Comparison of ENCODE assay signal across 17 mouse cellular contexts in the genomic region with DNA sequence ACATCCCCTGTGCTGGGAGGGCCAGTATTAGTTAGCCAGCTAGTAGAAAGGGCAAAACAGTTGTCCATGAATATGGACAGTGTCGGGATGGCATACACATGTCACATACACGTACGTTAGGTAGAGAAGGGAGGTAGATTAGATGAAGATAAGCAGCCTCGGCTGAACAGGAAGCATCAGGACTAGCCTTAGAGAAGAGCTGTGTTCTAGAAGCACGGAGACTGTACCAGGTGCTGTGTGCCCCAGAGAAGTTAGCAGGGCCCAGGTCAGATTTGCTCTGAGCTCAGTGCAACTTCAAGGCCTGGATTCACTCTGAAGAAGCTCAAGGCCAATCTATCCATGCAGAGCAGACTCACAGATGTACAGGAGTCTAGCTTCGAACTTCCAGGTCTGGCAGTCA. TPM values are rescaled to one million over a fixed set of nuclear protein-coding genes. Genes with fewer than 3 reads are reported as not detected.
"Had no signal": no experiment of that assay in that cellular context is flagged by ENCODE, and none has a peak within 500 bp of the region (broad histone marks: within the 10 kb centered on the region; RNA-seq: fewer than 3 reads in every experiment).

No protein-coding gene starts in this region.

- DNase-seq: kidney, adult 11 months; kidney, adult 9 months; kidney, postnatal 36 days; layer of hippocampus, adult 9-11 months; liver; liver, embryonic 13.5 days; liver, postnatal 0 days; lung, postnatal 36 days had no signal

- H3K27ac ChIP-seq: kidney, postnatal 0 days; limb, embryonic 12.5 days; liver, embryonic 13.5 days; midbrain, embryonic 13.5 days; neural tube, embryonic 15.5 days had no signal

- H3K4me1 ChIP-seq: limb, embryonic 12.5 days; midbrain, embryonic 13.5 days; neural tube, embryonic 15.5 days had no signal

- ATAC-seq: liver, postnatal 0 days; midbrain, embryonic 13.5 days had no signal

- H3K9me3 ChIP-seq: limb, embryonic 12.5 days; liver, embryonic 13.5 days; midbrain, embryonic 13.5 days; neural tube, embryonic 15.5 days had no signal

- H3K9ac ChIP-seq: limb, embryonic 12.5 days; liver, embryonic 13.5 days; liver, postnatal 0 days; midbrain, embryonic 13.5 days; neural tube, embryonic 15.5 days had no signal

- H3K27me3 ChIP-seq: limb, embryonic 12.5 days; liver, embryonic 13.5 days; midbrain, embryonic 13.5 days; neural tube, embryonic 15.5 days had no signal

- H3K4me3 ChIP-seq: limb, embryonic 12.5 days; liver, embryonic 13.5 days; midbrain, embryonic 13.5 days; myocyte; neural tube, embryonic 15.5 days had no signal

- H3K4me2 ChIP-seq: limb, embryonic 12.5 days; liver, embryonic 13.5 days; midbrain, embryonic 13.5 days; neural tube, embryonic 15.5 days had no signal

- H3K36me3 ChIP-seq: limb, embryonic 12.5 days; liver, embryonic 13.5 days; midbrain, embryonic 13.5 days; neural tube, embryonic 15.5 days had no signal

RNA-seq across cellular contexts. Expression of gene Ttc39d, which starts 49.8 kb away (rescaled TPM):
- total RNA-seq: megakaryocyte progenitor cell, adult 5-6 weeks had no signal
- polyA plus RNA-seq: intestine, embryonic 14.5 days; kidney, postnatal 0 days; limb, embryonic 12.5 days; liver, embryonic 13.5 days; liver, postnatal 0 days; neural tube, embryonic 11.5 days; stomach, embryonic 14.5 days had no signal
